Mouse (Mus musculus) olfactory bulb, adult 2 months (tissue): ENCODE data around the gene Rasa2.

Source experiments
- CTCF ChIP-seq: fragments of 200-500 bp; IDR thresholded peaks from 2 replicates; pipeline ENCODE4 v1.5.1; 2012; ENCODE audit warnings: low read depth, mild to moderate bottlenecking, low read length, moderate library complexity; ENCODE audit not compliant: insufficient read depth
- POLR2A ChIP-seq: fragments of 200-500 bp; IDR thresholded peaks from 2 replicates; pipeline ENCODE4 v1.6.1; 2012; ENCODE audit warnings: mild to moderate bottlenecking, low read depth, low read length, moderate library complexity; ENCODE audit not compliant: insufficient read depth

- TF ChIP-seq POLR2A = no peak
- no peak for TF ChIP-seq CTCF
Observed at GRCm38 (mm10) chr9:96629151-96629550, 2.3 kb downstream of the Rasa2 start.
